Mouse (Mus musculus) stomach, postnatal 0 days (tissue): ENCODE measurements around the gene Rhebl1. TPM values are rescaled to one million over a fixed set of nuclear protein-coding genes. Genes with fewer than 3 reads are reported as not detected.

ENCODE experiments used
- ATAC-seq: fragments of 200-750 bp; cut with Nextera tagmentation; 2 replicates; pipeline ENCODE4 v1.8.0; 2017; ENCODE audit not compliant: low FRiP score, low TSS enrichment
- DNase-seq: peaks from one replicate; pipeline ENCODE4 v3.0.0-alpha.2; 2016; ENCODE audit warnings: low spot score
- H3K27ac ChIP-seq: fragments of 300-500 bp; sonication (generic); replicated peaks from 2 replicates; pipeline ENCODE4 v1.5.1; 2014; ENCODE audit warnings: mild to moderate bottlenecking, control low read depth
- H3K27me3 ChIP-seq: fragments of 300-500 bp; sonication (generic); 2 replicates; pipeline ENCODE4 v1.6.1; 2014; ENCODE audit warnings: low read length; ENCODE audit not compliant: control insufficient read depth, insufficient read depth
- H3K36me3 ChIP-seq: fragments of 300-500 bp; sonication (generic); 2 replicates; pipeline ENCODE4 v1.6.1; 2014; ENCODE audit warnings: low read length, mixed read lengths; ENCODE audit not compliant: control insufficient read depth, insufficient read depth
- H3K4me1 ChIP-seq: fragments of 300-500 bp; sonication (generic); replicated peaks from 2 replicates; pipeline ENCODE4 v1.6.1; 2014; ENCODE audit warnings: antibody characterized with exemption; ENCODE audit not compliant: control insufficient read depth, insufficient read depth
- H3K4me2 ChIP-seq: fragments of 300-500 bp; sonication (generic); replicated peaks from 2 replicates; pipeline ENCODE4 v1.6.1; 2014; ENCODE audit warnings: low read depth, mild to moderate bottlenecking, control low read depth, moderate library complexity
- H3K4me3 ChIP-seq: fragments of 300-500 bp; sonication (generic); 2 replicates; pipeline ENCODE4 v1.5.1; 2014; ENCODE audit warnings: low read depth, low read length, control low read depth
- H3K9ac ChIP-seq: fragments of 300-500 bp; sonication (generic); 2 replicates; pipeline ENCODE4 v1.6.1; 2014; ENCODE audit warnings: mild to moderate bottlenecking, low read length, control low read depth, mixed read lengths
- H3K9me3 ChIP-seq: fragments of 300-500 bp; sonication (generic); 2 replicates; pipeline ENCODE4 v1.6.1; 2016; ENCODE audit warnings: low read length; ENCODE audit not compliant: control insufficient read depth
- CTCF ChIP-seq: IDR thresholded peaks from 2 replicates; pipeline ENCODE4 v1.5.1; 2016; ENCODE audit warnings: antibody characterized with exemption, low read depth, mild to moderate bottlenecking, moderate library complexity
- EP300 ChIP-seq: optimal IDR thresholded peaks from 2 replicates; pipeline ENCODE3; 2016; ENCODE audit warnings: antibody characterized with exemption
- WGBS: fragments of 180-500 bp; shearing (Covaris S2); extraction: QIAGEN DNeasy Blood & Tissue Kit; methylation state at CpG from one replicate; pipeline ENCODE4 v1.1.7; 2014; 5-methylcytosine and 5-hydroxymethylcytosine counted together
- polyA plus RNA-seq: library from polyadenylated mRNA; unstranded; fragments of >200 nt; fragmentation: Nextera tagmentation; extraction: Ambion mirVana; gene quantifications from 2 replicates; pipeline ENCODE4 v1.2.1, GENCODE M21; 2015

Rhebl1 gene
- polyA plus RNA-seq, 1 experiment from 2014 or later, result 4.1 TPM

DNA sequence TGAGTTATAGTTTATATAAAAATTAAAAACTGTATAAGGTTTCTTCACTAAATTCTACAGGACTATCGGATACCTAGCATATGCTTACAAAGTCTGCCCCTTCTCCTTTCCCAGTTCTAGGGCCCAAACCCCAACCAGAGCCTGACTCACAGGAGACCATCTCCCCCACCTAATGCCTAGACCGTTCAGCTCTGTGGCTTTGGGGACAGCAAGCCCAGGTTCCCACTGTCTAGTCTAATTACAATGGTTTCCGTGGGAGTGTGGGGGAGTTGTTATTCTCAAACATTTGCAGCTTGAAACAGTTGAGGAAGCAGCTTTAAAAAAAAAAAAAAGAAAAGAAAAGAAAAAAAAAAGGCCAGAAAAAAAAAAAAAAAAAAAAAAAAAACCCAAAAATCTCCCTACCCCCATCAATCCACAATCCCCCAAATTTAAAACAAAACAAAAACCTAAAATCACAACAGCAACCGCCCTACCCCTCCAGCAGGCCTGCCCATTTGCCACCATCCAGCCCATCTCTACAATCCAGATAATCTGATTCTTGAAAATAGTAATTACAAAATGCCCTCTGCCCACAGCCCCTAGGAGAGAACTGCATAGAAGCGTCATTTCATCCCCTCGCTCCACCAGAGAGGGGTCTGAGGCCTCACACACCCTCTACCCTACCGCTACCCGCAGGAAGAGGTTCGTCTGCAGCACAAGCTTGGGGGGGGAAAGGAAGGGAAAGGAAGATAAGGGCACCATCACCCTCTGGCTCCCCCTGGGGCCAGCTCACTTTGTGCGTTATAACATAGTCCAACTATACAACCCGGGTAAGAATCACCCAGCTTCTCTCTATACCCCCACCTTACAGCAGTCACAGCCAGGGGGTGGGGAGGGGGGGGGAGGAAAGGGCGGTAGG lies 61.9 kb downstream of the Rhebl1 start:
- Histone ChIP-seq H3K27ac (peak overlapping the region; percentile 95), H3K9ac (no peak overlapping the region), H3K4me1 (no peaks in the 10 kb centered on the region; the same call in 1 of the 2 replicates), H3K27me3 (no peaks in the 10 kb centered on the region), H3K4me3 (no peak overlapping the region), H3K9me3 (no peaks in the 10 kb centered on the region), H3K36me3 (peaks cover 37% of the 10 kb centered on the region), H3K4me2 (peak overlapping the region; percentile 67; the same call in 1 of the 2 replicates)
- ATAC-seq (no peak), DNase-seq (no peak)
- 58% methylated on average over 12 of the region's 12 CpGs for WGBS
- TF ChIP-seq EP300 (no peak), CTCF (peak; percentile 41)

DNA sequence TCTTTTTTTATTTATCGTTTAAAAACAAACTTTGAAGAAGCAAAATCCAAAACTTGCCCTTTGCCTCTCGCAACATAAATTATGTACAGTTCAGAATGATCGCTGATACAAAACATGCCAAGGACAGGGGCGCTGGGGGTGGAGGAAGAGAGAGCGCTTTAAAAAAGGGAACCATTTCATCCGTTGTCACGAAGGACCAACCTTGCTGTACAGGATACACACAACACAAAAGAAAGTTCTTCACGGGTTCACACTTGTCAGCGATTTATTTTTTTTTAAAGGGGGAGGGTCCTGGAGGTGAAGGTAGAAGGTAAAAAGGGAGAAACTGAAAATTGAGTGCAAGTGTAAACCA lies 62.7 kb downstream of the Rhebl1 start:
- H3K36me3 ChIP-seq, result peaks cover 32% of the 10 kb centered on the region
- H3K4me2 ChIP-seq, result peak overlapping the region; percentile 67
- no peaks in the 10 kb centered on the region; the same call in 1 of the 2 replicates for H3K4me1 ChIP-seq
- H3K27me3 ChIP-seq, result no peaks in the 10 kb centered on the region
- H3K4me3 ChIP-seq, result peak overlapping the region; percentile 78
- no peaks in the 10 kb centered on the region for H3K9me3 ChIP-seq
- WGBS, result 8% methylated on average over 9 of the region's 9 CpGs
- DNase-seq, result no peak
- peak overlapping the region; percentile 95 for H3K27ac ChIP-seq
- peak overlapping the region; percentile 41; the same call in 1 of the 2 replicates for H3K9ac ChIP-seq
- peak; percentile 38 for ATAC-seq
- TF ChIP-seq CTCF, result no peak
- no peak for TF ChIP-seq EP300

DNA sequence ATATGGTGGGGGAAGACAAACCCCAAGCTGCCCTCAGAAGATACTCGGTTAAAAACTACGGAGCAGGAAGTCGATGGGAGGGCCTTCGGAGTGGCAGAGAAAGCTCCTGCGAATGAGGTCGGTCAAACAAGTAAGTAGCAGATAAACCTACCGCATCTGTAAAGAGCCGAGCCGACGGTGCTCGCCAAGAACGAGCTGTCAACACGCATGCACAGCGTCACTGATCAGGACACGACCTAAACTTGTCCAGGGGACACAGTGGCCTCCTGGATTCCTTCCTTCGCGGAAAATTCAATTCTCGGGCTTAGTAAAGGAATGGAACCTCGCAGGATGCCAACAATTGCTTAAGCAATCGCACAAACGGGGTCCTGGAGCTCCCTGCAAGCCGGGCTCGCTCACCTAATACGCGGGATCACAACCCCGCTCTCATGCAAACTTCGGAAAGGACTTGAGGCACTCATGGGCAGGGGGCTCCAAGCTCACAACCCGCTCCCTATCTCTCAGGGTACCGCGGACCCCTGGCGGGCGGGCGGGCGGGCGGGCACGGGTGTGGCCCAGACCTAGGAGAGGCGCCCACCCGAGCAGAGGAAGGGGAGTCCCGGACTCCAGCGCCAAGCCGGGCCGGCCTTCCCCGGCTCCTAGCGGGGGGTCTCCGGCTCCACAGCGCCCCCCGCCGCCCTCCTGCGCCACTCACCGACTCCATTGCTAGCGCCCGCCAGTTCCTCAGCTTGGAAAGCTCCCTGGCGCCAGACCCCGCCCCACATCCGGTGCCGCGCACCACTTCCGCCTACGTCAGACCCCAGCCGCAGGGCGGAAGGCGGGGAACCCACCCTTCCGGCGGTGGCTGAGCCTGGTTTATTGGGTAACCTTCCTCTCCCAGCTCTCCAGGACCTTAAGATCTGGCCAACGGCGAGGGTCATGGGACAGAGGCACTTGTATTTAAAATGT lies 63.3 kb downstream of the Rhebl1 start, which contains the start of gene Prkag1:
Gene Prkag1 (minus strand): TSS at position 786 of the 948 bp plus-strand sequence.
- peaks cover 28% of the 10 kb centered on the region for H3K36me3 ChIP-seq
- peak within 1 kb of the TSS; percentile 67 for H3K4me2 ChIP-seq
- ATAC-seq (peak; percentile 96), DNase-seq (peak; percentile 98)
- H3K9me3 ChIP-seq, result no peaks in the 10 kb centered on the region
- peak within 1 kb of the TSS; percentile 78 for H3K4me3 ChIP-seq
- no peaks in the 10 kb centered on the region; the same call in 1 of the 2 replicates for H3K4me1 ChIP-seq
- WGBS, result under 1% methylated on average over 65 of the region's 66 CpGs
- no peaks in the 10 kb centered on the region for H3K27me3 ChIP-seq
- TF ChIP-seq CTCF, result peak; percentile 69
- TF ChIP-seq EP300, result peak; percentile 44
- peak within 1 kb of the TSS; percentile 82 for H3K9ac ChIP-seq
- peak within 1 kb of the TSS; percentile 95 for H3K27ac ChIP-seq

Other genes with a start within 250 kb of the Rhebl1 start
- gene Ddx23, start 231.6 kb downstream of the Rhebl1 start, polyA plus RNA-seq, result 8.2 and 10.3 TPM in 2 replicates
- gene Rnd1, start 217.1 kb downstream of the Rhebl1 start, polyA plus RNA-seq, result 0.35 and 0.46 TPM in 2 replicates
- 0.70 and 0.76 TPM in 2 replicates for gene Ccdc65, start 186.3 kb downstream of the Rhebl1 start, polyA plus RNA-seq
- 117 and 127 TPM in 2 replicates for gene Fkbp11, start 166.3 kb downstream of the Rhebl1 start, polyA plus RNA-seq
- 29.5 and 33.1 TPM in 2 replicates for gene Arf3, start 131.3 kb downstream of the Rhebl1 start, polyA plus RNA-seq
- gene Wnt10b, start 116.4 kb downstream of the Rhebl1 start, polyA plus RNA-seq, result 0.11 TPM in 1 of 2 replicates, not detected in the other
- not detected in 2 replicates for gene Wnt1, start 104.7 kb downstream of the Rhebl1 start, polyA plus RNA-seq
- gene Ddn, start 85.0 kb downstream of the Rhebl1 start, polyA plus RNA-seq, result 0.02 TPM in 1 of 2 replicates, not detected in the other
- 56.2 TPM in 2 replicates for gene Prkag1, start 63.0 kb downstream of the Rhebl1 start, polyA plus RNA-seq
- gene Kmt2d, start 23.3 kb downstream of the Rhebl1 start, polyA plus RNA-seq, result 5.1 TPM in 2 replicates
- gene Dhh, start 4.0 kb upstream of the Rhebl1 start, polyA plus RNA-seq, result 0.89 and 1.1 TPM in 2 replicates
- 7.7 and 9.4 TPM in 2 replicates for gene Lmbr1l, start 23.7 kb upstream of the Rhebl1 start, polyA plus RNA-seq
- gene Tuba1b, start 40.0 kb upstream of the Rhebl1 start, polyA plus RNA-seq, result 470 and 552 TPM in 2 replicates
- gene Gm49450, start 59.0 kb upstream of the Rhebl1 start, polyA plus RNA-seq, result not detected in 2 replicates
- 537 and 602 TPM in 2 replicates for gene Tuba1a, start 59.2 kb upstream of the Rhebl1 start, polyA plus RNA-seq
- 145 and 159 TPM in 2 replicates for gene Tuba1c, start 135.4 kb upstream of the Rhebl1 start, polyA plus RNA-seq
- 25.7 and 28.6 TPM in 2 replicates for gene Prph, start 160.6 kb upstream of the Rhebl1 start, polyA plus RNA-seq
- gene Troap, start 180.0 kb upstream of the Rhebl1 start, polyA plus RNA-seq, result 5.1 and 7.1 TPM in 2 replicates
- gene C1ql4, start 193.3 kb upstream of the Rhebl1 start, polyA plus RNA-seq, result not detected in 2 replicates
- 13.5 and 14.4 TPM in 2 replicates for gene Dnajc22, start 198.6 kb upstream of the Rhebl1 start, polyA plus RNA-seq
- gene Spats2, start 231.4 kb upstream of the Rhebl1 start, polyA plus RNA-seq, result 13.7 and 13.9 TPM in 2 replicates